Mouse (Mus musculus) spleen, adult 2 months (tissue): ENCODE measurements at regions not wholly inside any gene's neighbourhood (a gene's known extent, or its start where the extent isn't known, plus 50 kb on each side); places are given as distances from the start of the nearest gene placed in this dataset.

ENCODE experiments used
- CTCF ChIP-seq: fragments of 200-500 bp; IDR thresholded peaks from 2 replicates; pipeline ENCODE4 v1.5.1; 2011; ENCODE audit warnings: mild to moderate bottlenecking, inconsistent platforms; ENCODE audit not compliant: insufficient read depth, insufficient read length, insufficient replicate concordance; ENCODE audit errors: extremely low read depth
- POLR2A ChIP-seq: fragments of 200-500 bp; IDR thresholded peaks from 2 replicates; pipeline ENCODE4 v1.6.1; 2011; ENCODE audit warnings: low read depth, low read length, inconsistent platforms

- TF ChIP-seq CTCF: no peak
- no peak for TF ChIP-seq POLR2A
These were observed 262.9 kb upstream of the Rps6ka3 start for GRCm38 (mm10) chrX:158947191-158947590.
